Mouse (Mus musculus) embryo, embryonic 11 days (tissue): Measurements from ENCODE around the gene Rps19bp1.

Experiments used
- DNase-seq: peaks from one replicate; pipeline ENCODE4 v3.0.0-alpha.2; 2015

The Rps19bp1 gene

DNA sequence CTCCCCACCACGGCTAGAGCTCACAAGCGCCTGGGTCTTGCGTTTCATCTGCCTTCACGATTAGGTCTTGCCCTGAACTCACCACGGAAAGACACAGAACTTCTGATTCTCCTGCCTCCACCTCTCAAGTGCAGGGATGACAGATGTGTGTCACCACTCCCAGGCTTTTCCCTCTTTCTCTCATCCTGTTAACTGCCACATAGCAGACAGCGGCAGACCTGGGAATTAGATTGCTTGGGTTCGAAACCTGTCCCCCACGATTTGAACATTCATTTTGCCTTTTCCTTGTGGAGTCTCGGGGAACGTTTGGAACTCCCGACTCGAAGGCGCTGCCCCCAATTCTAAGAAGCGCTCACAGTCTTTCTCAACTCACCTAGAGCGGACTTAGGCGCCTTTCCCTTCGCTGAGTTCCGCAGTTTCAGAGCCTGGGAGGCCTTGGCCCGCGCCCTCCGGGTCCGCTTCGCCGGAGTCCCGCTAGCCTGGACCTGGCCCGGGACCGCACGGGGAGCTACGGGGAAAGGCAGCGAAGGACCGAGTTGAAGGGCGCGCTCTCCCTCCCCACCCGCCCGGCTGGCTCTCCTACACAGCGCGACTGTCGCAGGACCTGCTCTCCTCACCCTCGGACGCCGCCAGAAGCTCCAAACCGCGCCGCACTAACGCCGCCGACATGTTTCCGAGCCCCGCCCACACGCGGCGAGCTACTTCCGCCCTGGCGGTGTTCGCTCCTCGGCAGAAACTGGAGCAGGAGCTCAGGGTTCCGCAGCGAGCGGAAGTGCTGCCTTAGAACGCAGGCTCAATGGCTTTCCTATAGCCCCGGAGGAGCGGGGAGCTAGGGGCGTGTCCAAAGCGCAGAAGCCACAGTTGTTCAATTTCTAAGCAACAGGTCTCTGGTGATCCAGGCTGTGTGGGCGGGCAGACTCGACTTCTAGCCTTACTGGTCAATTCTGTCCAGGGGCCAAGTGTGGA, at the start of gene Rps19bp1:
TSS of gene Rps19bp1 (minus strand) at position 706 of the 966 bp plus-strand sequence.
- peak; percentile 96 for DNase-seq

DNA sequence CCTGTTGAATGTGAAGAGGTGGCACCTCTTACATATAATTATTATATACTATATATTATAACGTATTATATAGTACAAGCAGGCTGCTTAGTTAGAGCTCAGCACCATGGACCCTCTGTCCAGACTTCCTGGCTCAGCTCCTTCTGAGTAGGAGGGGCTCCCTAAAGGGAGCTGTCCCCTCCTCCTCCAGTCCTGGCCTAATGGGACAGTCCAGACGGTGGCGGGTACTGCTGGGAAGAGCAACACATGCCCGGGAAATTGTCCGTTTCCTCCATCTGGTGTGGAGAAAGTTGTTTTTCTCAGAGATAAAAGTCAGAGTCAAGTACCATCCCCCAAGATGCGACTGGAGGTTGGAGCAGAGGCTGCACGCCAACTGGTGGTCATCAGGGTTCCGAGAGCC, 42.0 kb upstream of the Rps19bp1 start:
- DNase-seq: peak; percentile 32

DNA sequence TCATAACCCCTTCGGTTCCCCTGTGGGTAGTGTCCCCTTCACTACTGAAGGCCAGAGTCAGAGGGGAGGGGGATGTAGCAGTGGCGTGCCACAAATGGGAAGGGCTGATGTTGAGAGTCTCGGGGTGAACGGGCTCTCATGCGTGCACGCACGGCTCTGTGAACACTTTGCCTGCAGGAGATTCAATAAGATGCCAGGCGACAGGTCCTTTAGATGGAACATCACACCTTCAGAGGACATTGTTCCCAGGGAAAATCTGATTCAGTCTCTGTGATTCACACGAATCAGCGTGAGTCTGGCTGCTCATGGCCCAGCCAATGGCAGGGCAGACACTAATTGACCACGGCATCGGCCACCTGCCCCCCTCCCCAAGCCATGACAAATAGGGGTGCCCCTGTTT, 40.1 kb upstream of the Rps19bp1 start:
- DNase-seq: no peak

DNA sequence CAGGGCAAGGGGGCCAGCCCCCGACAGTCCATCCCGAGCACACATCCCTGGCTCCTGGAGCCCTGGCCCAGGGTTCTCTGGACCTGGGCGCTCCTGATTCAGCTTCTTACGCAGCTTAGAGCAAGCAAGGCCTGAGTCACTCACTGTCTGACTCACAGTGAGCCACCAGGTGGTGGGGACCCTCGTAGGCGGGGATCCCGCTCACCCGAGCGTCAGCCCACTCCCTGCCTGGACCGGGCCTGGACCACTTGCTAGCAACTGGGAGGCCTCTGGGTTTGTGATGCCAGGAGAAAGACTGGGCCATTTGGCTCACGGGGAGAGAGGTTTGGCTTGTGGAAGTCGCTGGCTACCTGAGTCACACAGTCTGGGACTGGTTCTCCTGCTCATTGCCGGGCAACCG, 39.7 kb upstream of the Rps19bp1 start:
- no peak for DNase-seq

DNA sequence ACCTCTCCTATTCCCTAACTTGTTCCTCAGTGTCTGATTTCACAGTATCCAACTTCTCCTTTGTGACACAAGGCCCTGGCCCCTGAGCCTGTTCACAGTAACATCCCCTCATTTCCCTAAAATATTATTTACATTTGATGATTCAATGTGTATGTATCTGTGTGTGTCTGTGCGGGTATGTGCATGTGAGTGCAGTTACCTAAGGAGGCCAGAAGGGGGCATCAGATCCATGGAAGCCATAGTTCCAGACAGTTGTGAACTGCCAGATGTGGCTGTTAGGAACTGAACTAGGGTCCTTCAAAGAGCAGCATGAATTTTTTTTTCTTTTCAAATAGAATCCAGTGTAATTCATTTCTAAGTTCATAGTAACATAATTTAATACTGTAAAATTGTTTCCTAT, 33.0 kb upstream of the Rps19bp1 start:
- DNase-seq: no peak

DNA sequence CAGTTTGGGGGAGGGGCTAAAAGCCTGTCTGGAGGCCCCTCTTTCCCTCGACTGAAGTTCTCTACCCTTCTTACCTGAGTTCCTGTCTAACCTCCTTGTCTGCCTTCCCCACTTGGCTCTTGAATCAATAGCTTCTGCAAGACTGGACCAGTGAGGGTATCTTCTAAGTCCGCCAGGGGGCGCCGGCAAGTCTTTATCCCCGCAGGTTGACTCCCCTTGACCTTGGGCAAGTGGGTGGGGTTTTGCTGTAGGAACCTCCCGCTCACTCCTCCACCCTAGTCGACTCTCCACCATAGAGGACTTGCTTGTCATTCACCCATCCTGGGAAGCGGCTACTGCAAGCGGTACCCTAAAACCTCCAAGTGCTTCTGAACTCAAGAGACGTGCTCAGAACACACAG, 25.3 kb upstream of the Rps19bp1 start:
- DNase-seq: peak; percentile 85

DNA sequence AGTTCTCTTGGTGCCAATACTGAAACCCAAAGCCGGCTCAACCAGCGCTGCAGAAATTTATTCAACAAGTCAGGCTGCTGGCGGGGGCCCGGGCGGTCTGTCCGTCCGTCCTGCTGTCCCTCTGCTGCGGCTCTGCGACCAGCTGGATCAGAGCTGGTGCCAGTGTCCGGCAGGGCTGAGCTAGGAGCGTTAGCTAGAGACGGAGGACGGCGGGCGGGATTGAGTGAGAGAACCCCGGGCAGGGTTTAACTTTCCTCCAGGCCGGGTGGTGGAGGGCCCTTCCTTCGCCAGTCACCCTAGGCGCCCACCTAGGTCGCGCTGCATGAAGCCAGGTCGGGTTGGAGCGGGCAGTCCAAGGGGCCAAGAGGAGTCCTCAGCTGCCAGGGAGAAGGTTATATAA, 23.9 kb upstream of the Rps19bp1 start:
- peak; percentile 26 for DNase-seq

DNA sequence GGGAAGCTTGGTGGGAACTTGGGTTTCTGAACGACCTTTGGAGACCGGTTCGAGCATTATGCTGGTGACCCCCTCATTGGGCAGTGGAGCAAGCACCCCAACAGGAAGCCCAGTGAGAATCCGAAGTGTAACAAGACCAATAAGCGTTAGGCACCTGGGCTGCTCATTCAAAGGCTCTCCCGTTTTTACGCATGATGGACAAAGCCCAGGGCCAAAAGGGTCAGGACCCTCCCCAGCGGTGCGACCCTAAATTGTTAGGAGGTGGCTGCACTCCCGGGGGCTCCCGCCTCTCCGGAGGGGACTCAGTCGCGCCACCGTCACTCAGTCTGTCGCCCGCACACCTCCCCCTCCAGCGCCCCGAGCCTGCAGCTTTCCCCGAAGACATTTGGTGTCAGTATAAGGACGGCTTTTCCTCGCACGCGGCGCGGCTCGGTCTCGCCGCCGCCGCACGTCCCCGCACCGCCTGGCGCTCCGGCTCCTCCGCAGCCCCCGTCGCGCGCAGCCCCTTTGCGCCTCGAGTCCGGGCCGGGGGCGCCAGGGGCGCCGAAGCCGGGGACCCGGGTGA, 22.8 kb upstream of the Rps19bp1 start, which contains the start of gene Cacna1i:
TSS of gene Cacna1i (plus strand) at position 388 of the 565 bp plus-strand sequence.
- peak; percentile 44 for DNase-seq

DNA sequence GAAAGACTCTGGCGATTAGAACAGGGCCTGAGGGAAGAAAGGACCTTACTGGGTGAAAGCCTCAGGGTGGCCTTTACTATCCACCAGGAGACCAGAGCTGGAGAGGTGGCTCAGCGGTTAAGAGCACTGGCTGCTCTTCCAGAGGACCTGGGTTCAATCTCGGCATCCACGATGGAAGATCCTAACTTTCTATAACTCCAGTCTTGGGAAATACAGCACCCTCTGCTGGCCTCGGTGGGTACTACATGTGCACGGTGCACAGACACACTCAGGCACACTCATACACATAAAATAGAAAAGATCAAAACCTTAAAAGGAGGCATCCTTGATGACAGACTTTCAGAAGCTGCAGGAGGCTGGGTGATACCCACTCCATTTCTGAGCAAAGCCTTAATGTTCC, 16.5 kb upstream of the Rps19bp1 start:
- DNase-seq: peak; percentile 53

DNA sequence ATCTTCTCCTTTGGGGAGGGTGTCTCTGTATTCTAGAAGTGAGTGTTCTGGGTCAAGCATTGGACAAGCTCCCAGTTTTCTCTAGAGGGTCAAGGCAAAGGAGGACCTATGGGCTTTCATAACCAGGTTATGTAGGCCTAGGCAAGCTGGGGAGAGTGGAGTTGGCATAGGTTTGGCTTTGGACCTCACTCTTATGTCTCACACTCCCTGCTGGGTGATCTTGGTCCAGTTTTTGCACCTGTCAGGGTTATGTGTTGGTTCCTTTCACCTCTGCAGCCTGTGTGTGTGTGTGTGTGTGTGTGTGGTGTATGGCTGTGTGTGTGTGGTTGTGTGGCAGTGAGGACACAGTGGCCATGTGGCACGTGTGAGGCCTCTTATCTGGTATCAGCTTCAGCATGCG, 14.9 kb upstream of the Rps19bp1 start:
- no peak for DNase-seq

DNA sequence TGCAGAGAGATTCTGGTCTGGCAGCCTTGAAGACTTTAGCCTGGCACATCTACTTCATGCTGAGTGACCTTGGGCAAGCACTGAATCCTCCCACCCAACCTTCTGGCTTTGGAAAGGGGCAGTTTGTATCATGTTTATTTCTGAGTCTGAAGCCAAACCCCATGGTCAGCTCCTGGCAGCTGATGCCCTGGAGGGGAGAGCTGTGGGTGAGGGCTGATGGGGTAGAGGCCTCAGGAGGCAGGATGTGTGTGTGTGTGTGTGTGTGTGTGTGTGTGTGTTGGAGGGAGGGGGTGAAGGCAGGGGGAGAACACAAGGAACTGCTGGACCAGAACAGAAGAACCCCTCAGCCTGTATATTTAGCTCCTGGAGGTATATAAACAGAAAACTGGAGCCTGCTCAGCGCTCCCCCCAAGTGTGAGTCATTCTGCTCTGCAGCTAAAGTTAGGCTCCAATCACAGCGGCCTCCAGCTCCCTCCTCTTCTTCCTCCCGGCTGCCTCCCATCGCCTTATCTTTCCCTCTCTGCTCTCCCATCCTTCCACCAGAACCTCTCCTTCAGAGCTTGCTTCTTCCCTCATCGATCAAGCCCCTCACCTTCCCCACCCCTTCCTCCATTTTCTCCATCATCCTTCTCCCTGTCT, 14.1 kb upstream of the Rps19bp1 start:
- DNase-seq: no peak

DNA sequence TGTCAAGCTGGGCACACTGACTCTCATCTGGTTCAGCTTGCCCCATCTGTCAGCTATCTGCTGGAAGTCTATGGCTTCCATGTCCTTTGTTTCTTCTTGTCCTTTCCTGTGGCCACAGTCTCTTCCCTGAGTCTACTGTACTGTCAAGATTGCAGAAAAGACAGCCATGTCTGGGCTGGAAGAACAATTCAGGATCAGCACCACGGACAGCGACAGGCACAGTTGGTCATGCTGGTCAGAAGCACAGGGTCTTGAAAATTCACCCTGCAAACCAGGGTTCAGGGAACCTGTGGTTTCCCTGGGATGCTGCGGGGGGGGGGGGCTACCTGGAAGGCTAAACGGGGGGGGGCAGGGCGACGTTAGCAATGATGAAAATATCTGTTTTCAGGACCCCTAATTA, 13.5 kb upstream of the Rps19bp1 start:
- peak; percentile 82 for DNase-seq

DNA sequence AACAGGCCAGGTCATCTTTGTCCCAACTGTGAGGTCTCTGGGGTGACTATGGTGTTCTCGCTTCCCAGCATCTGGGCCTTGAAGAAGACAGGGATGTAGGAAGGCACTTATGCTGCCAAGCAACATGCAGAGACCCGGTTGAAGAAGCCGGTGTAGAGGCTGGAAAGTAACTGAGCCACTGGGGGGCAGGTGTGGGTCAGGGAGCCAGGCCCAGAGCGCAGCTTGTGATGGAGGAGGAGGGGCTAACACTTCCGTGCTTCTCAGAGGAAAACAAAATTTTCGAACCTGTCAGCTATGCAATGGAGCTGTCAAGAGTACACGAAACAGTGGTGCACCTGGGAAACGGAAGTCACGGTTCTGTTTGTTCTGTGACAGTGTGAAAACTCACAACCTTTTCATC, 13.0 kb upstream of the Rps19bp1 start:
- DNase-seq: no peak

DNA sequence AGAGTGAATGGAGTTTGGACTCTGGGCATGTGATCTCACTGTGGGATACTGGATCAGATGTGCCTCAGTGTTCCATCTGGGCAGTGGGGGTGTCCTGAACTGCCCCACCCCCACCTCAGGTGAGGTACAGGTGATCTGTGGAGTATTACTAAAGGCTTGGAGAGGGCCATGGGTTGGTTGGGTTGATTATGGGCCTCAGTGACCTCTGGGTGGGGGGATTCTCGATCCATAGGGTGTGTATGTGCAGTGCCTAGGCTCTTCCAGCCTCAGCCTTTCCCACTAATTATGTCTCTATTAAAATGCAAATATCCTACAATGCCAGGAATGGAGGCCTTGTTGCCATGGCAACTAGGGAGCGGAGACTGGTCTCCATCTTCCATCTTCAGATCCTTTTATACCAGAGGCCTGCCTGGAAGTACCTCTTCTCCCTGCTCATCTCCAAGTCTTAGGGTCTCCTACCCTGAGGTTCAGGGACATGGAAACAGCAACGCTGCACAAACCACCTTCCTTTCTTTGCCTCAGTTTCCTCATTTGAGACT, 7.8 kb upstream of the Rps19bp1 start:
- no peak for DNase-seq

DNA sequence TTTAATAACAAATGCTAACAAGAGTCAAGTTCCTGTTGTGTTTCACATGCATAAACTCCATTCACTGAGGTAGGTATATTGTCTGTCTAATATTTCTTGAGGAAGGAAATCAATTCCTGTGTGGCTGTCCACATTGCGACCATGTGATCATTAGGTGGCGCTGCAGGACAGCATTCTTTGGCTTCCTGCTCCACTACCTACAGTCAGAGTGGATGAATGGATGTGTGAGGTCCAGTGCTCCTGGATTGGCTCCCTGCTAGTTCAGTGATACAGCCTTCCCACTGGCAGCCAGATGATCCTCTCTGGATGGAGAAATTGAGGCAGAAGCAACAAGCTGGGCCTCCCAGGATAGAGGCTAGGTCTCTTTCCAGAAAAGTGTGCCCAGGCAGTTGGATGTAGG, 2.2 kb upstream of the Rps19bp1 start:
- peak; percentile 86 for DNase-seq

DNA sequence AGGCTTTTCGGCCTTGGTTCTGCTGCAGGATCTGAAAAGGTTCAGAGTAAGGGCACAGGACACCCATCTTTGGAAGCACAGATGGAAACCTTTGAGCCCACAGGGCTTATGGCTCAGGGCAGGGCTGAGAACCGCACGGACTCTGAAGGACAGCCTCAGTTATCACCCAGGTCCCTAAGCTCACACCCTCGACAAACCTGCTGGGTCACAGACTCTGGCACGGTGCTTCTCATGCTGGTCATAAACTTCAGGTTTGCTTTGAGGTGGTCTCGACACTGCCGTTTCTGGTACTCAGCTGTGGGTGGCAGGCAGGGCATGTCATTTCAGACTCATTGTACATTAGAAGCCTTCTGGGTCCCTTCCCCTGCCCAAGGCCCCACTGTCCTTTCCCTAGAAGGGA, 3.0 kb downstream of the Rps19bp1 start:
- no peak for DNase-seq

DNA sequence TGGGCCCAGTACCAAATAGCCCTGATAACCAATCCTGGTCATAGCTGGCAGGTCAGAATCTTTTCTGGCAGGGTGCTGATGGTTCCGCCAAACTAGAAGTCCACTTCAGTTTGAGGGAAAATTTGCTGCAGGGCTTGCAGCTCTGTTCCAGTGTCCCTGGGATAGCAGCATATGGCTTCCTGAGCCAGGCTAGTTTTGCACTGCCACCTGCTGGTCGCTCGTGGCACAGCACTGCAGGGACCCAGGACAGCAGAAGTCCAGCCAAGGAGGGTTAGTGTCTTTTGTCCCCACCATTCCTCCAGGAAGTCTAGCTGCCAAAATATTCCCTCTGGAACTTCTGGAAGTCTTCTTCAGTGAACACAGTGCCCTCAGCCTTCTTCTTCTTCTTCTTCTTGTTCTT, 3.4 kb downstream of the Rps19bp1 start:
- peak; percentile 84 for DNase-seq

DNA sequence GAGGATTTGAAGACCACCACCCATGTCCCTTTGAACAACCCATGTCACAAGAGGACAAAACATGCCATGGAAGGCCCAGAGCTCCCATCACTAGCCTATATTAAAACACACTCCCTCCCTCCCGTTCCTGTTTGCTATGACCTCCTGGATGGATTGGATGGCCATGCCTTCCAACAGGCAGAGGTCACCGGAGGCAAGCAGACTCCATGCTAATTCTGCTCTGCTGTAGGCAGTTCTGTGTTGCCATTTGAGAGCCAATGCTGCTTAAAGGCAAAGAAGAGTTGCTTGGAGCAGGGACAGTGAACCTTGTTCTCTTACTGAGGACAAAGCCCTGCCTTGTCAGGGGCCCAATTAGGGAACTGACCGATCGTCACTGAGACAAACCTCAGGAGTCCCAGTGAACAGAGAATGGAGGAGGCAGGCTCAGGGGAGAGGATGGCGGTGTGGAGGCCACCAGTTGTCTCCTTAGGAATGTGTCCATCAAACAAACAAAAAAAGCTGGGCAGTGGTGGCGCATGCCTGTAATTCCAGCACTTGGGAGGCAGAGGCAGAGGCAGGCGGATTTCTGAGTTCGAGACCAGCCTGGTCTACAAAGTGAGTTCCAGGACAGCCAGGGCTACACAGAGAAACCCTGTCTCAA, 4.6 kb downstream of the Rps19bp1 start:
- no peak for DNase-seq

DNA sequence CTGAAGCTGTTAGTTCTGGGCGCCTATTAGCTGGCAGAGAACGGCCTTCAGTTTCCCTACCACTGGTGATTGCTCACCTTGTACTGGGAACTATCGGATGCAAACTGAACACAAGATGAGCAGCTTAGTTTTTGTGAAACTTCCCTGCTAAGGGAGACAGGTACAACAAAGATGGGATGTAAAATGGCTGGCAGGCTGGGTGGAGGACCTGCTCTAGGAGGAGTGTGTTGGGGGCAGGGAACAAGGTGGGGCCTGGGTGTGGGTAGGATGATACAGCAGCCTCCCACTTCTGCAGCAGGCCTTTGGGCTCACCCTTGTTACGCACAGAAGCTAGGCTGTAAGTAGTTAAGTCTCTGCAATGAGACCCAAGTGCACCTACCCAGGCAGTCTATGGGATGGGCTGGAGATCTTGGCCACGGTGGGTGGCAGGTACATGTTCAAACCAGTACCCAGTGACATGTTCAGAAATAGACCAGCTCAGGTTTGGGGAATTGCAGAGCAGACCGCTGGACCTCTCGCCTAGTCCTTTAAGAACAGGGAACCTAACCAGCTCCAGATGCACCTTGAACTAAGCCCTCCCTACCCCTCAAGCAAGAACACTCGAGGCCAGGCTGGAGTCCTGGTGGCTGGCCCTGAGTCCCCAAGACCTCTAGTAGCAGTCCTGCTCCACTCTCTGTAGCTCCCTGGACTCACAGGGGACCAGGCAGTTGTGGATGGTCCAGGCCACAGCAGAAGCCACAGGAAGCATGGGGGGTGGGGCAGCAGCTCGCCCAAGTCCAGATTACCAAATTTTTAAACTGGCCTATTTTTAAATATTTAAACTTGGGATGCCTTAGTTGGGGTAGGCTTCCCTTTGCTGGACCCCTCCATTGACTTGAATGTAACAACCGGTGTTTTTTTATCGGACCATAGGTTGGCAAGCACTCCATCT, 5.6 kb downstream of the Rps19bp1 start:
- peak; percentile 17 for DNase-seq

DNA sequence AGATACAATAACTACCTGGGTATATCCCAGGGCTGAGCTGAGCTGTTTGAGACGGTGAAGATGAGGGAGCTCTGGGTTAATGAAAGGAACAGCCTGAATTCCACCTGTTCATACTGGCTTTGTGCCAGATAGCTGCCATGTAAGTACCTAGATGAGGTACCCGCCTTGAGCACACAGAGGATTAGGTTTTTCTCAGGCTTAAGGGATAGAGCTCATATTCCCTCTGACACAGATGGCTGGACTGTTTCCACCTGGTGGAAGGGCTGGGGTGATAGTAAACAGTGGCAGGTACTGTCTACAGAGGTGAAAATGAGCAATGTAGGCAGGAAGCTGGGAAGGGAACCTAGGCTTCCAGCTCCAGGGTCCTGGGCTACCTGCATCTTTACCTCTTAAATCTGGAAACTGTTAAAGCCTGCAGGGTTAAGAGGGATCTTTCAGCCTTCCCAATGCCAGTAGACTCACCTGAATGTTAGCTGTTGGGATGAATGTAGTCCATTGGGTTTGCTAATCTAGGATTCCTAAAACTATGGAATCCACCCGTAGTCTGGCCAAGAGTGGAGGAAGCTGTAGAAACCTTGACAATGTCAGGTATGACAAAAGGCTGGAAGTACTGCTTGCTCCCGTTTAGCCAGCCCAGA, 6.4 kb downstream of the Rps19bp1 start:
- no peak for DNase-seq
